Mouse (Mus musculus) bone marrow macrophage, adult 2 months (primary cell): ENCODE measurements around the gene Hspd1.

Experiments used
- CTCF ChIP-seq: IDR thresholded peaks from 2 replicates; pipeline ENCODE4 v1.5.1; 2012; ENCODE audit warnings: low read depth, mild to moderate bottlenecking, low read length, moderate library complexity
- POLR2A ChIP-seq: IDR thresholded peaks from 2 replicates; pipeline ENCODE4 v1.6.1; 2012; ENCODE audit warnings: mild to moderate bottlenecking, low read depth, low read length, borderline replicate concordance

DNA sequence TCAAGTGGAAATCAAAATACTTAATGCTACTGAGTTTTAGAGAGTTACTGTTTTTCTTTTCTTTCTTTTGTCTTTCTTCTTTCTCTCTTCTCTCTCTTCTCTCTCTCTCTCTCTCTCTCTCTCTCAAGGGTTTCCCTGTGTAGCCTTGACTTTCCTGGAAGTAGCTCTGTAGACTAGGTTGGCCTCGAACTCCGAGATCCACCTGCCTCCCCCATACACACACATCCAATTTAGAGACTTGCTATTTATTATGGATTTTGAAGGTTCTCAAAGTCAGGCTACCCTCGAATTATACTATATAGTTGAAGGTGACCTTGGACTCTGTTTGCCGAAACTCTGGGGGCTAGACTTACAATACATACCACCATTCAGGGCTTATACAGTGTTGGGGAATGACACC lies 44.3 kb upstream of the Hspd1 start:
- TF ChIP-seq POLR2A (no peak), CTCF (no peak)
